Mouse (Mus musculus): ENCODE results near the gene Cyp1a2.

GRCm38 (mm10) chr9:57653283-57653682 is 30.2 kb downstream of the Cyp1a2 start, which contains the start of gene Csk:
- no peak for TF ChIP-seq CTCF (IDR thresholded peaks at IDR 0.05; ENCODE audit: insufficient read depth, low read length)
- TF ChIP-seq POLR2A (IDR thresholded peaks at IDR 0.05; ENCODE audit: borderline replicate concordance, extremely low read depth, low read depth, low read length) = no peak
